Mouse (Mus musculus) heart, adult 8-10 months (tissue): ENCODE results near the gene Bcam. TPM values are rescaled to one million over a fixed set of nuclear protein-coding genes. Genes with fewer than 3 reads are reported as not detected.

Experiments
- DNase-seq: peaks from one replicate; pipeline ENCODE4 v3.0.0; 2022; ENCODE audit warnings: low spot score
- total RNA-seq, 4 experiments: library from RNA; stranded (reverse); gene quantifications; 2 replicates each; pipeline ENCODE4 v1.2.4; 2022

Gene Bcam
- total RNA-seq, 4 experiments from 2014 or later: 185 to 199 (median 197) TPM

DNA sequence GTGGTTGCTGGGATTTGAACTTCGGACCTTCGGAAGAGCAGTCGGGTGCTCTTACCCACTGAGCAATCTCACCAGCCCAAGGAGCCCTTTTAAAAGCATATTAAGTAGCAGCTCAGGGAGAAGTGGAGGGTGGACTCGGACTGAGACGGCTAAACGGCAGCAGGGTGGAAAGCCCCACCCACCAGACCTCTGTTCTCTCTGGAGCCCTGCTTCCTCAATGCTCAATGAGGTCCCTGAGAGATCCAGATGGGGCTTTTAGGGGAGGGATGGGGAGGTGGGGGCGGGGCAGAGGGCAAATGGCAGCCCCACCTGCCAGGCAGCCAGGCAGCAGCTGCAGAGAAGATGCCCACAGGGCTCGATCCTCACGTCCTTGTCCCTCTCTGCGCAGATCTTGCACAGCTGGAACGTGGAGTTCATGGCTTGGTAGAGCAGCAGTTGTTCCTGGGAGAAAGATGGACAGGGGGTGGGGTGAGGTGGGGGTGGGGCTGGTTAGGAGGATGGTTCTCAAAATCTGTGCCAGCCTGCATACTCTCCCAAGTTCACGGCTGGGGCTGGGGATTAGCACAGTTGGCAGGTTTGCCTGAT, 15.2 kb upstream of the Bcam start:
- no peak for DNase-seq

DNA sequence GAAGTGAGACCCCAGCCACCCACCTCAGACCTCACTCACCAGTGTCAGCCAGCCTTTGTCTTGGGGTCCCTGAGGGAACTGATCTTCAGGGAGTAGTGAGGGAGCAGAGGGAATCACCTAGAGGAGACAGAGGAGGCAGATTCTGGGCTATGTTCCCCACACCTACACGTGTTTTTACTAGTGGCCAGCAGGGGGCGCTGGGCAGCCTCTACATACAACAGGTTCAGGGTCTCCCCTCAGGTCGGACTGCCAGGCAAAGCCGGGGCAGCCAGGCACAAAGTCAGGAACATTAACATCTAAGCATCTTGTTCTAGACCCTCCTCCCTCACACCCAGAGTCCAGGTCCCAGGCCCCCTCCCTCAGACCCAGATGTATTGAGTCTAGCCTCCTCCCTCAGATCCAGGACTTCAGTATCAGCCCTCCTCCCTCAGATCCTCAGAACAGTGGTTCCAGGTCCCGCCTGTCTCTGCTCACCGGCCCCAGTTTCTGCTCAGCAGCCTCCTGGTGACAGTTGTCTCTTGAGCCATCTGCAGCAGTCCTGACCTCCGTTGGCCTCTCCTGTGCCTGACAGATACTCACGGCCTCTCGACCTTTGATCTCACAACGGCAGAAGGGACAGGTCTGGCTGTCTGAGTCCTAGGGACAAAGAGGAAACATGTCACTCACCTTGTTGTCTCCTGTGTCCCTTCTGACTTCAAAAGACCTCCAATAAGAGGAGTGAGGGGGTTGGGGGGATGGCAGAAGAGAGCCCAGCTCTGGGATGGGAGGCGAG, 14.1 kb upstream of the Bcam start:
- no peak for DNase-seq

DNA sequence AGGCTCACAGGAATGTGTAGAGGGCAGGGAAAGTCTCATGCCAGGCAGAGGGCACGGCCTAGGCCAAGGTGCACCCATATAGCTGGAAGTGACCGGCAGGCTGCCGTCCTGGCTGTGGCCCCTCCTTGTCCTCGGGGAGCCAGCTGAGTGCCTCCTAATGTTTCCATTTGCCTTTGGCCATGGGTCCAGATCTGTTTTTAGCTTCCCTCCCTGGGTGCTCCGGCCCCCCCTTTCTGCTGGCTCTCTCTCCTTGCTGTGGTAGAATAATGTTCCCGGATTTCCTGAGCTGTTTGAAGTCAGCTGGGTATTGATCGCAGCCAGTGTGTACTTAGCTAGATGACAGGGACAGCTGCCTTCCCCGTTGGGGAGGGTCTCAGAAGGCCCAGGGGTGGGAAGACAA, 12.8 kb upstream of the Bcam start:
- DNase-seq: peak; percentile 86

DNA sequence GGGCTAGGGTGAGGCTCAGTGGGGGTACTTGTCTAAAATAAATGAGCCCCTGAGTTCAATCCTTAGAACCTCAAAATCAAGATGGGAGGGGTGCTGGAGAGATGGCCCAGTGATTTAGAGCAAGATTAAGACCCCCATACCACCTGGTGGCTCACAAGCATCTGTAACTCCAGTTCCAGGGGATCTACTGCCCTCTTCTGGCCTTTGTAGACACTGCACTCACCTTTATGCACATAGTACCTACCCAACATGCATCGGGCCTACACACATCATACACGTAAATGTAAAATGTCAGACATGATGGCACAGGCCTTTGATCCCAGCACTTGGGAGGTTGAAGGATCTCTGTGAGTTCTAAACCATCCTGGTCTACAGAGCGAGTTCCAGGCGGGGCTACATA, 11.8 kb upstream of the Bcam start:
- DNase-seq: no peak

DNA sequence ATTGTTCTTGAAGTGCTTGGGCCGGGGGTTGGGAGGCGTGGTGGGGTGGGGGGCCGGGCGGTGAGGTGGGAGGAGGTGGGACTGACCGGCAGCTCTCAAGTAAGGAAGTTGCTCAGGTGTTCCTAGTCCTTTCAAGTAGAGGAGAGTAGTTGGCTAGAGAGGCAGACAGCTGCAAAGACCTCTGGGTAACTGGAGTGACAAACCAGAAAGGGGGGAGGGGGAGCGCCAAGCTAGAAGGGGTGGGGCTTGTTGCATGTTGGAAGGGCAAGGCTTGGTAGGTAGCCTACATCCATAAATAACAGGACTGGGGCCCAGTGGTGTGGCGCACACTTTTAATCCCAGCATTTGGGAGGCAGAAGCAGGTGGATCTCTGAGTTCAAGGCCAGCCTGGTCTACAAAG, 10.9 kb upstream of the Bcam start:
- DNase-seq: no peak

DNA sequence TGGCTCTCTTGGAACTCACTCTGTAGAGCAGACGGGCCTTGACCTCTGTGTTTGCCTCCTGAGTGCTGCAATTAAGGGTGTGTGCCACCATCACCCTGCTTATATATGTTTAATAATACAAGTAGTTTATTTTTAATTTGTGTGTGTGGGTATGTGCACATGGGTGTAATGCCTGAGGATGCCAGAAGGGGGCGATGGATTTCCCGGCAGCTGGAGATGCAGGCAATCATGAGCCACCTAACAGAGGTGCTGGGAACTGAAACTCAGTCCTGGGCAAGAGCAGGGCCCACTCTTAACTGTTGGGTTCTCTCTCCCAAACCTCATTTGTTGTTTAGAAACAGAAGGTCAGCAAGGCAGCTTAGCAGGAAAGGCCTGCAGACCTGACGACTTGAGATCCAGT, 9.1 kb upstream of the Bcam start:
- DNase-seq: no peak

GRCm38 (mm10) chr7:19778645-19779044, 7.8 kb upstream of the Bcam start:
- no peak for DNase-seq

DNA sequence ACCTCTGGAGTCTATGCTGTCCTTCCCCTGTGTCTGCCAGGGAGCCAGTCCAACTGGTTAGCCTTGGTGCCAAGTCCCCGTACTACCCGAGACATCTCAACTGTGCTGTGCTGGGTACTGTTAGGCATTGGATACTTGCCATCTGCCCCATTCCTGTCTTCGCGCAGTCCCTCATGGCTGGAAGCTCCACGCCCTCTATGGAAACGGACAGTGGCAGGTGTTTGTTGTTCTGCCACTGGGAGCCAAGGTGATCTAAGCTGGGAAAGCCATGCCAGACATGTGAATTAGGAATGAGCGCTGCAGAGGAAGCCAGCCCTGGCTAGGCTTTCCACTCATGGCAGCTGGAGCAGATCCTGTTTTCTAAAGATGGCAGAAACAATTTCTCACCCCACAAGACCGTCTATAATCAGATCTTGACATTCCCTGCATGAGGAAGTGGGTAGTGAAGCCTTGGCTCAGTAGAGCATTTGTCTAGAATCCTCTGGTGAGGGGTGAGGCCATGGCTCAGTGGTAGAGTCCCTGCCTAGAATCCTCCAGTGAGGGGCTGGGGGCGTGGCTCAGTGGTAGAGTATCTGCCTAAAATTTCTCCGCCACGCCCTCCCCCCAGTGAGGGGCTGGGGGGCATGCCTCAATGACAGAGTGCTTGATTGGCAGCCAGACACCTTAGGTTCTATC, 6.4 kb upstream of the Bcam start:
- DNase-seq: peak; percentile 61

GRCm38 (mm10) chr7:19771682-19772081, 866 bp upstream of the Bcam start:
- no peak for DNase-seq

GRCm38 (mm10) chr7:19770375-19770754, 451 bp downstream of the Bcam start:
- peak; percentile 87 for DNase-seq

- no peak for DNase-seq
These were observed 1.1 kb downstream of the Bcam start for GRCm38 (mm10) chr7:19769434-19770374.

- no peak for DNase-seq
These were observed 1.8 kb downstream of the Bcam start for GRCm38 (mm10) chr7:19769001-19769400.

GRCm38 (mm10) chr7:19768251-19768650, 2.6 kb downstream of the Bcam start:
- DNase-seq: no peak

- DNase-seq: no peak
These were observed 6.2 kb downstream of the Bcam start for GRCm38 (mm10) chr7:19764581-19764980.

- DNase-seq: no peak
These were observed 6.9 kb downstream of the Bcam start for GRCm38 (mm10) chr7:19763829-19764477.

DNA sequence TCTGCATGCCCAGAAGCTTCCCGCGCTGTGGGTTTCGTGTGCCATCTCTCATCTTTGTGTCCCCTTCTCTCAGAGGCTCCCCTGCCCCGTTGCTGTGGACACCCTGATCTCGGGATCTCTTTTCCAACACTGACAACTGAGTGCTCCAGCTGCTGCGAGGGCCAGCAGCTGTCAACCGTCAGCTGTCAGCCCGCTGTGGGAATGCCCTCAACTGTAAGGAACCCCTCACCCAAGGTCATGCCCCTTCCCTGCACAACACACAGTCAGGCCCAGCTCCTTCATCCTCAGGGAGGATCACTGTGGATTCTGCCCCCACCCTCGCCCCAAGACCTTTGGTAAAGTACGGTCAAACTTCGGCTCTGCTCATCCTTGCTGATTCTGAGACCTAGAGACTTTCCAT, 8.5 kb downstream of the Bcam start:
- DNase-seq: no peak

- DNase-seq: no peak
These were observed 10.8 kb downstream of the Bcam start for GRCm38 (mm10) chr7:19760021-19760420.

DNA sequence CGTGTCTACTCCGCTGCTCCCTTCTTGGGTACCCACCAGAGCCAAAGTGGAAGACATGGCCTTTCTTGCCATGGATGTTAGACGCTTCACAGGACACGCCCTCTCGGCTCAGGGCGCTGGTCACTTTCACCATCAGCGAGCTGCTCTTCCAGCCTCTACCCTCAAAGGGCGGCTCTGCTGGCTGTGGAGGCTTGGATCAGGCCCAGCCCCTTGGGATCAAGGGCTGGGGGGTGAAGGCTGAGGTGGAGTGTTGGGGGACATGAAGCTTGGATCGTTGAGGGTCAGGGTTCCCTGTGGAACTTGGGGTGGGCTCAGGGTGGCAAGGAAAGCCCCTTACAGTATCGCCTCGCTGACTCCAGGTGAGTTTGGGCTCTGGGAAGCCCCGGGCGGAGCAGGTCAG, 12.2 kb downstream of the Bcam start:
- DNase-seq: no peak

DNA sequence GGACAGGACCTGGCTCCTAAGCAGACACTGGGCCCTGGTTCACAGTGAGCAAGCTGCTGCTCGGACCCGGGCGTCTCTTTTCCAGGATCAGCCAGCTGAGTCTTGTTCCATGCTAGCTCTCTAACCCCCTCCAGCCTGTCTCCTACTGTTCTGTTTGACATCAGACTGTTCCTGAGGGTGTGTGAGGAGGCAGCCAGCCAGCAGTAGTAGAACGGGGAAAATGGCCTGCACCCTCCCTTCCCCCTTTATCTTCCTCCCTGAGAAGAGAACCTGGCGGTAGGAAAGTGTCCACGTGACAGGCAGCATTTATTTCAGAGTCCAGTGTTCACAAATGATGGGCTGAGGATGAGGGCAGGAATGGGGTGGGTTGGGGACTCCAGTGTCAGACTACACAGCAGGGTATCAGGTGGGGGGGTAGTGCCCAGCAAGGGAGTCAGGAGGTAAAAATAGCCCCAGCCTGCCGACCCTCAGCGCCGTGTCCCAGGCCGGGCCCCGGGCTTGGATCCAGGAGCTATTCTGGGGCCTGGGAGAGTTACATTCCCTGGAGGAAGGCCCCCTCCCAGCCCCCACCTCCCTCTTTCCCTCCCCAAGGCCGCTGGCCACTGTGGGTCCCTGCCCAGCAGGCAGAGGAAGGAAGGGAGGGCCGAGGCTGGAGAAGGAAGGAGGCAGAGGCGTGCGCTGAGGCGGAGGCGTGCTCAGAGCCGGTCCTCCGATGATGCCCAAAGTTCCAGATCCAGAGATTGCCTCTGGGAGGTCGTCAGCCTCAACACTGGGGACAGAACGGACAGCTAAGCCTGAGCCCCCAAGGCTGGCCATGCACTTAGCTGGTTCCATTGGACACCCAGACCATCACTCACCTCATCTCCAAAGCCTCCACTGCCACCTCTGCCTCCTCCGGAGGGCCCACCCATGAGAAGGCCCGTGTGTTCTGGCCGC, 14.7 kb downstream of the Bcam start:
- peak; percentile 89 for DNase-seq

GRCm38 (mm10) chr7:19755008-19755407, 15.8 kb downstream of the Bcam start:
- no peak for DNase-seq
